Mouse (Mus musculus) ES-E14 (cell line): ENCODE measurements around the gene Rpl37a.

Source experiments
- CHD2 ChIP-seq: IDR thresholded peaks from 2 replicates; pipeline ENCODE4 v1.6.1; 2014; ENCODE audit warnings: mild to moderate bottlenecking, low read depth, low read length, inconsistent platforms
- HCFC1 ChIP-seq: IDR thresholded peaks from 2 replicates; pipeline ENCODE4 v1.6.1; 2012; ENCODE audit warnings: low read length, inconsistent platforms, borderline replicate concordance; ENCODE audit not compliant: insufficient read depth

- TF ChIP-seq CHD2 (no peak), HCFC1 (no peak)
Measured at GRCm38 (mm10) chr1:72714547-72714946, 3.5 kb downstream of the Rpl37a start.
